Mouse (Mus musculus): ENCODE measurements around the gene D11Wsu47e.

DNA sequence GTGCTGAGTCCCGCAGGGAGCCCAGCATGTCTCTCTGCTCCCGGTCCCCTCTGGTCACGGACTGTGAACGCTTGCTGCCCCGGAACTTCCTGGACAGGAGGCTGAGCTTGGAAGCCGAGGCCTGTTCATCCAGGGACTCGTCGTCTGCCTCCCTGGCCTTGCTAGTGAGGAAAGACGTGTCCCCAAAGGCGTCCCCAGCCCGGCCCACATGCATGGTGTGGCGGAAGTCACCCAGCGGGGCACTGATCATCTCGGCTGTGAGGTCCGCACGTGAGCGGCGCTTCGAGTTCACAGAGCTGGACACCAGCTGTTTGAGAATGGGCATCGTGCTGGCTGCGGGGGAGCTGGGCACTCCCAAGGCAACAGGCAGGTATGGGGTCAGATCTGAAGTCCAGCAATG is 45.0 kb downstream of the D11Wsu47e start:
- TF ChIP-seq POLR2A (IDR thresholded peaks at IDR 0.05; ENCODE audit: low read depth, low read length) (no peak), CTCF (IDR thresholded peaks at IDR 0.05; ENCODE audit: extremely low read depth, insufficient read depth, insufficient read length, insufficient replicate concordance) (no peak)
